Mouse (Mus musculus) gastrocnemius, postnatal 10 days (tissue): ENCODE measurements around the gene St6gal1. TPM values are rescaled to one million over a fixed set of nuclear protein-coding genes. Genes with fewer than 3 reads are reported as not detected.

Experiments used
- DNase-seq: peaks from one replicate; pipeline ENCODE4 v3.0.0; 2021; ENCODE audit warnings: mixed read lengths
- total RNA-seq, 2 experiments: library from RNA; stranded (reverse); gene quantifications; 2 replicates each; pipeline ENCODE4 v1.2.3; 2021

The St6gal1 gene
- total RNA-seq, 2 experiments from 2014 or later = 9.5 to 9.8 TPM

GRCm38 (mm10) chr16:23250556-23251444, 26.3 kb downstream of the St6gal1 start:
- no peak for DNase-seq

GRCm38 (mm10) chr16:23251445-23251773, 26.9 kb downstream of the St6gal1 start:
- no peak for DNase-seq

- no peak for DNase-seq
These were observed 29.1 kb downstream of the St6gal1 start for GRCm38 (mm10) chr16:23253620-23254019.

- DNase-seq = peak; percentile 43
These were observed 29.5 kb downstream of the St6gal1 start for GRCm38 (mm10) chr16:23254062-23254461.

GRCm38 (mm10) chr16:23256638-23257037, 32.1 kb downstream of the St6gal1 start:
- no peak for DNase-seq

GRCm38 (mm10) chr16:23258429-23258822, 33.9 kb downstream of the St6gal1 start:
- no peak for DNase-seq

- no peak for DNase-seq
These were observed 34.4 kb downstream of the St6gal1 start for GRCm38 (mm10) chr16:23258823-23259457.

- DNase-seq = no peak
These were observed 35.0 kb downstream of the St6gal1 start for GRCm38 (mm10) chr16:23259580-23259979.

GRCm38 (mm10) chr16:23262131-23262768, 37.7 kb downstream of the St6gal1 start:
- DNase-seq = no peak

- DNase-seq = no peak
These were observed 38.3 kb downstream of the St6gal1 start for GRCm38 (mm10) chr16:23262846-23263245.

- no peak for DNase-seq
These were observed 40.5 kb downstream of the St6gal1 start for GRCm38 (mm10) chr16:23264999-23265398.

- DNase-seq = no peak
These were observed 40.9 kb downstream of the St6gal1 start for GRCm38 (mm10) chr16:23265481-23265880.

- no peak for DNase-seq
These were observed 41.8 kb downstream of the St6gal1 start for GRCm38 (mm10) chr16:23266293-23266692.

GRCm38 (mm10) chr16:23266896-23267295, 42.4 kb downstream of the St6gal1 start:
- DNase-seq = no peak

GRCm38 (mm10) chr16:23268231-23268630, 43.7 kb downstream of the St6gal1 start:
- no peak for DNase-seq

GRCm38 (mm10) chr16:23269056-23269983, 44.8 kb downstream of the St6gal1 start:
- no peak for DNase-seq

GRCm38 (mm10) chr16:23269984-23270912, 45.7 kb downstream of the St6gal1 start:
- DNase-seq = no peak

- no peak for DNase-seq
These were observed 46.3 kb downstream of the St6gal1 start for GRCm38 (mm10) chr16:23270913-23271253.

GRCm38 (mm10) chr16:23271746-23272520, 47.4 kb downstream of the St6gal1 start:
- DNase-seq = no peak
